Mouse (Mus musculus) kidney, adult 9 months (tissue): ENCODE measurements around the gene Gm7138.
"Not testable (repeated sequence)": the region's sequence is repeated elsewhere in the genome, so short reads cannot be mapped to it uniquely, and the experiment has no call there.

Source experiments
- DNase-seq: peaks from one replicate; pipeline ENCODE4 v3.0.0; 2022

Gene Gm7138

DNA sequence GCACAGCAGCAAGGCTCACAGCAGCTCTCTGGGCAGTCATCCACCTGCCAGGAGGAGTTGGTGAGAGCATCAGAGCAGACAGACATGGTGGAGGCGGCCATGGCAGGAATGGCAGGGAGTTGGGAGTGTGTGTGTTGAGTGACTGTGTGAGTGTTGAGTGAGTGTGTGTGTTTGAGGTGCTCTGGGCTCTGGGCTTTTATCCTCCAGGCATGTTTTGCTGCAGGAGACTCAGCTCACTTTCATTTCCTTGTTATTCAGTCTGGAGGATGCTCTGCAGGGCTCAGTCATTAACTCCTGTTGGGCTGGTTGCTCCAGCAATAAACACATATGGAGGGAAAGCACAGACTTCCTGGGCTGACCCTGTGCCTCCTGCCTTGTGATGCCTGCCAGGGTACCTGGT, at the start of gene Gm7138:
Gm7138 (minus strand) TSS at position 101 of the 400 bp plus-strand sequence.
- DNase-seq, result not testable (repeated sequence)

GRCm38 (mm10) chr10:77819203-77819602, 42.5 kb upstream of the Gm7138 start:
- DNase-seq, result no peak

- no peak for DNase-seq
These were observed 41.8 kb upstream of the Gm7138 start for GRCm38 (mm10) chr10:77818523-77818922.

DNA sequence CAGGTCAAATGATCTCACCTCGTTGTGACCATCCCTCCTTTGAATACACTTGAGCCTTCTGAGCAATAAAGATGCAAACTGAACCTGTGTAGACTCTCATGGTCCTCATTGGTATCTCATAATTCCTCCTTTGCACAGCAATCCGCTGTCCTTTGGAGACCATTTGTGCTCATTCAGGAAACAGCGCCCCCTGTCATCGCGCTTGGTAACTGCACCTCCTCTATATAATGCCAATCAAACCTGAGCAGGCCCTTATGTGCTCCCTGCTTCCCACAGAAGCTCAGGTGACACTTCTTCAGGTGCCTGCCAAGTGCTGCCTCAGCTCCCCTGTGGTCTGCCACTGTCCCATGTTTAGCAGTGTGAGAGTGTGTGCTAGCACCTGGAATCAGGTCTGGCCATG, 38.8 kb upstream of the Gm7138 start:
- DNase-seq, result peak; percentile 13

GRCm38 (mm10) chr10:77814382-77814781, 37.6 kb upstream of the Gm7138 start, which contains the start of gene Gm2696:
Gene Gm2696 (plus strand): TSS chr10:77814682.
- DNase-seq, result no peak

- no peak for DNase-seq
These were observed 35.0 kb upstream of the Gm7138 start, which contains the start of gene Gm9507 for GRCm38 (mm10) chr10:77811743-77812142. Gene Gm9507 (minus strand): TSS chr10:77811843.

GRCm38 (mm10) chr10:77804095-77804494, 27.4 kb upstream of the Gm7138 start:
- DNase-seq, result peak; percentile 9

GRCm38 (mm10) chr10:77798921-77799508, 22.3 kb upstream of the Gm7138 start, which contains the start of gene Gm19668:
Gene Gm19668 (minus strand): TSS chr10:77799133.
- DNase-seq, result no peak

- not testable (repeated sequence) for DNase-seq
These were observed 21.6 kb upstream of the Gm7138 start for GRCm38 (mm10) chr10:77798164-77798920.

DNA sequence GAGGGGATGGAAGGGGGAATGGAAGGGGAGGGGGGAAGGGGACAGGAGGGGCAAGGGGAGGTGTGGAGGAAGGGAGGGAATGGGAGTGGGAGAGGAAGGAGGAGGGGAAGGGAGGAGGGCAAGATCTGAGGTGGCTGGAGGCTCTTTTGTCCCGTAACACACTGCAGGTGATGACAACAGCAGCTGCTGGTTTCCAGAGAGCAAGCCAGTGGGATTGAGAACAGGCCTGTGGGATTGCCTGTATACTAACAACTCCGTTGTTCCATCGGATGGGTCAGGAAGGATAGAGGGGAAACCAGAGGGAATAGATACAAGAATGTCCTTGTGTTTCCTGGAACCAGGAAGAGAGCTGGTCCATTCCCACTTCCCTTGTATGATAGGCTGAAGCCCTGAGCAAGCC, 20.9 kb upstream of the Gm7138 start:
- no peak for DNase-seq

- no peak for DNase-seq
These were observed 18.2 kb upstream of the Gm7138 start, which contains the start of gene Gm9639 for GRCm38 (mm10) chr10:77794976-77795375. Gene Gm9639 (minus strand): TSS chr10:77795076.

GRCm38 (mm10) chr10:77788621-77789020, 11.9 kb upstream of the Gm7138 start:
- DNase-seq, result no peak

- not testable (repeated sequence) for DNase-seq
These were observed 11.1 kb upstream of the Gm7138 start, which contains the start of gene Gm7137 for GRCm38 (mm10) chr10:77787876-77788275. Gene Gm7137 (minus strand): TSS chr10:77788200.

- DNase-seq, result not testable (repeated sequence)
These were observed 6.7 kb upstream of the Gm7138 start for GRCm38 (mm10) chr10:77783396-77783795.

GRCm38 (mm10) chr10:77782442-77782841, 5.7 kb upstream of the Gm7138 start, which contains the start of gene Gm3250:
Gene Gm3250 (minus strand): TSS chr10:77782542.
- DNase-seq, result not testable (repeated sequence)

DNA sequence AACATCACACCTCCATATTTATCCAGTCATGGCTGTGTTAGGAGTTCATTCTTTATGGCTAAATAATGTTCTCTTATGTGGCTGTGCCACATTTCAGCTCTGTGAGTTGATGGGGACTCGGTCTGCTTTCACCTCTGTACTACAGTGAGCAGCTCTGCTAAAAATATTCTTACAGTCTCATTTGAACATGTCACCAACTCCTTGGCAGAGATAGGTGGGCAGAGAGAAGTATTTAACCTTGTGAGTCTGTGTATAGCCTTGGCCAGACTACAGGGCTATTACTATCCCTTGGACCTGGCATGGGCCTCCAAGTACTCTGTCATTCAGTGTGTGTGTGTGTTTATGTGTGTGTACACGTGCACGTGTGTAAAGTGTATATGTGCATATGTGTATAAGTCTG, 4.6 kb downstream of the Gm7138 start:
- DNase-seq, result not testable (repeated sequence)

GRCm38 (mm10) chr10:77771225-77771624, 5.5 kb downstream of the Gm7138 start, which contains the start of gene Gm3238:
Gene Gm3238 (minus strand): TSS chr10:77771325.
- not testable (repeated sequence) for DNase-seq

- DNase-seq, result no peak
These were observed 7.0 kb downstream of the Gm7138 start for GRCm38 (mm10) chr10:77769727-77770126.

- not testable (repeated sequence) for DNase-seq
These were observed 17.2 kb downstream of the Gm7138 start, which contains the start of gene Gm3233 for GRCm38 (mm10) chr10:77759582-77759981. Gene Gm3233 (minus strand): TSS chr10:77759682.

- no peak for DNase-seq
These were observed 23.3 kb downstream of the Gm7138 start for GRCm38 (mm10) chr10:77753448-77753847.

DNA sequence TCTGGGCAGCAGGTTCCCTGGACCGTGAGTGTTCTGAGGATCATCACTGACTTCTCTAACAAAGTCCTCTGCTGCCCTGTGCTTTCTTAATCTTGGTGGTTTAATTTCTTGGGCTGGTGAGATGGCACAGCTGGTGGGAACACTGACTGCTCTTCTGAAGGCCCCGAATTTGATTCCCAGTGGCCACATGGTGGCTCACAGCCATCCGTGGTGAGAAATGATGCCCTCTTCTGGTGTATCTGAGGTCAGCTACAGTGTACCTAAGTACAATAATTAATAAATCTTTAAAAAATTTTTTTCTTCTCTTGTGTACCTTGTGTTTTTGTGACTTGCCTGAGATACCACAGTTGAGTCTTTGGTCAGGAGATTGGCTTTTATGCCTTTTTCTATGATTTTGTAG, 24.4 kb downstream of the Gm7138 start:
- not testable (repeated sequence) for DNase-seq

- not testable (repeated sequence) for DNase-seq
These were observed 25.5 kb downstream of the Gm7138 start, which contains the start of gene Gm9736 for GRCm38 (mm10) chr10:77751254-77751653. Gene Gm9736 (minus strand): TSS chr10:77751354.

DNA sequence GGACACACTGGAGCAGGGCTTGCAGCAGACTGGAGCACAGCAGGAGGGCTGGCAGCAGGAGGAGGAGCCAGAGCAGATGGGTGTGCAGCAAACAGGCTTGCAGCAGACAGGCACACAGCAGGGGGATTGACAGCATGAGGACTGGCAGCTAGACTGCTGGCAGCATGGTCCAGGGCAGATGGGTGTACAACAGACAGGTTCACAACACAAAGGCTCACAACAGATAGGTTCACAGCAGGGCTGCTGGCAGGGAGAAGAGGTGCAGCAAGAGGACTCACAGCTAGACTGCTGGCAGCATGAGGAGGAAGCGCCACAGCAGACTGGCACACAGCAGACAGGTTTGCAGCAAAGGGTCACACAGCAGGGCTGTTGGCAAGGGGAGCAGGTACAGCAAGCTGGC, 26.1 kb downstream of the Gm7138 start:
- not testable (repeated sequence) for DNase-seq
